Mouse (Mus musculus): ENCODE results near the gene Brsk1.
A peak's percentile ranks its signal among the peaks of the same experiment; 100 is the strongest.

Gene Brsk1

GRCm38 (mm10) chr7:4670655-4671255 is 19.6 kb upstream of the Brsk1 start:
- no peak for DNase-seq

- DNase-seq: no peak
These were observed 18.4 kb upstream of the Brsk1 start for GRCm38 (mm10) chr7:4671956-4672355.

GRCm38 (mm10) chr7:4674114-4674731 is 16.2 kb upstream of the Brsk1 start:
- DNase-seq: no peak

GRCm38 (mm10) chr7:4675200-4675599 is 15.2 kb upstream of the Brsk1 start:
- no peak for DNase-seq

- no peak for DNase-seq
These were observed 7.1 kb upstream of the Brsk1 start for GRCm38 (mm10) chr7:4683307-4683706.

GRCm38 (mm10) chr7:4684203-4684602 is 6.2 kb upstream of the Brsk1 start:
- no peak for DNase-seq

GRCm38 (mm10) chr7:4684632-4685417 is 5.6 kb upstream of the Brsk1 start, which contains the start of gene Hspbp1:
TSS of gene Hspbp1 (minus strand) at chr7:4685068.
- peak; percentile 81 for DNase-seq

- peak; percentile 25 for DNase-seq
These were observed 698 bp downstream of the Brsk1 start for GRCm38 (mm10) chr7:4690951-4691653.

GRCm38 (mm10) chr7:4693004-4693403 is 2.6 kb downstream of the Brsk1 start:
- DNase-seq: no peak

- DNase-seq: no peak
These were observed 11.9 kb downstream of the Brsk1 start for GRCm38 (mm10) chr7:4702334-4702733.

- DNase-seq: no peak
These were observed 12.8 kb downstream of the Brsk1 start for GRCm38 (mm10) chr7:4703195-4703594.

GRCm38 (mm10) chr7:4705098-4705497 is 14.7 kb downstream of the Brsk1 start:
- peak; percentile 51 for DNase-seq

GRCm38 (mm10) chr7:4712594-4712993 is 22.2 kb downstream of the Brsk1 start:
- no peak for DNase-seq

GRCm38 (mm10) chr7:4716955-4717354 is 26.6 kb downstream of the Brsk1 start:
- no peak for DNase-seq

- DNase-seq: no peak
These were observed 28.9 kb downstream of the Brsk1 start for GRCm38 (mm10) chr7:4719276-4719675.

GRCm38 (mm10) chr7:4723508-4723907 is 33.1 kb downstream of the Brsk1 start:
- peak; percentile 36 for DNase-seq

- no peak for DNase-seq
These were observed 34.0 kb downstream of the Brsk1 start for GRCm38 (mm10) chr7:4724359-4724758.

GRCm38 (mm10) chr7:4725169-4725568 is 34.8 kb downstream of the Brsk1 start, which contains the start of gene Tmem150b:
TSS of gene Tmem150b (minus strand) at chr7:4725249.
- no peak for DNase-seq

- no peak for DNase-seq
These were observed 40.7 kb downstream of the Brsk1 start for GRCm38 (mm10) chr7:4731090-4731489.

- no peak for DNase-seq
These were observed 42.6 kb downstream of the Brsk1 start for GRCm38 (mm10) chr7:4732968-4733392.

- DNase-seq: no peak
These were observed 48.7 kb downstream of the Brsk1 start for GRCm38 (mm10) chr7:4739041-4739543.

GRCm38 (mm10) chr7:4739544-4740275 is 49.3 kb downstream of the Brsk1 start, which contains the start of gene Kmt5c:
TSS of gene Kmt5c (plus strand) at chr7:4740115.
- DNase-seq: peak; percentile 95

Data from right cerebral cortex, postnatal 14 days (tissue).